Mouse (Mus musculus) olfactory bulb, adult 2 months (tissue): Measurements from ENCODE around the gene Efcab12.

ENCODE experiments used
- CTCF ChIP-seq: fragments of 200-500 bp; IDR thresholded peaks from 2 replicates; pipeline ENCODE4 v1.5.1; 2012; ENCODE audit warnings: low read depth, mild to moderate bottlenecking, low read length, moderate library complexity; ENCODE audit not compliant: insufficient read depth
- POLR2A ChIP-seq: fragments of 200-500 bp; IDR thresholded peaks from 2 replicates; pipeline ENCODE4 v1.6.1; 2012; ENCODE audit warnings: mild to moderate bottlenecking, low read depth, low read length, moderate library complexity; ENCODE audit not compliant: insufficient read depth

- TF ChIP-seq CTCF (no peak), POLR2A (no peak)
These were observed 36.4 kb downstream of the Efcab12 start for GRCm38 (mm10) chr6:115801811-115802210.
